Mouse (Mus musculus) hindbrain, embryonic 11.5 days (tissue): ENCODE data around the gene Trp53i11. TPM values are rescaled to one million over a fixed set of nuclear protein-coding genes. Genes with fewer than 3 reads are reported as not detected.

ENCODE experiments used
- ATAC-seq: fragments of 200-750 bp; cut with Nextera tagmentation; 2 replicates; pipeline ENCODE4 v1.8.0; 2017; ENCODE audit warnings: mild to moderate bottlenecking, moderate TSS enrichment, moderate library complexity; ENCODE audit not compliant: low FRiP score
- DNase-seq: peaks from one replicate; pipeline ENCODE4 v3.0.0-alpha.2; 2015; ENCODE audit warnings: low spot score
- H3K27ac ChIP-seq: fragments of 300-500 bp; sonication (generic); 2 replicates; pipeline ENCODE4 v1.5.1; 2014; ENCODE audit warnings: mild to moderate bottlenecking, low read depth, low read length
- H3K27me3 ChIP-seq: fragments of 300-500 bp; sonication (generic); 2 replicates; pipeline ENCODE4 v1.6.1; 2014; ENCODE audit warnings: mild to moderate bottlenecking, low read length, moderate library complexity, mixed read lengths; ENCODE audit not compliant: control insufficient read depth, insufficient read depth
- H3K36me3 ChIP-seq: fragments of 300-500 bp; sonication (generic); 2 replicates; pipeline ENCODE4 v1.6.1; 2014; ENCODE audit warnings: mild to moderate bottlenecking, low read length, moderate library complexity, mixed read lengths; ENCODE audit not compliant: control insufficient read depth, insufficient read depth
- H3K4me1 ChIP-seq: fragments of 300-500 bp; sonication (generic); replicated peaks from 2 replicates; pipeline ENCODE4 v1.6.1; 2014; ENCODE audit warnings: low read length, mixed read lengths; ENCODE audit not compliant: control insufficient read depth, insufficient read depth
- H3K4me2 ChIP-seq: fragments of 300-500 bp; sonication (generic); replicated peaks from 2 replicates; pipeline ENCODE4 v1.6.1; 2014; ENCODE audit warnings: mild to moderate bottlenecking, low read depth, low read length
- H3K4me3 ChIP-seq: fragments of 300-500 bp; sonication (generic); 2 replicates; pipeline ENCODE4 v1.5.1; 2014; ENCODE audit warnings: low read depth, low read length
- H3K9ac ChIP-seq: fragments of 300-500 bp; sonication (generic); 2 replicates; pipeline ENCODE4 v1.6.1; 2014; ENCODE audit warnings: low read depth, low read length
- H3K9me3 ChIP-seq: fragments of 300-500 bp; sonication (generic); 2 replicates; pipeline ENCODE4 v1.6.1; 2016; ENCODE audit warnings: low read length; ENCODE audit not compliant: control insufficient read depth
- WGBS: fragments of 180-500 bp; shearing (Covaris S2); extraction: QIAGEN DNeasy Blood & Tissue Kit; methylation state at CpG from one replicate; pipeline ENCODE4 v1.1.7; 2014; 5-methylcytosine and 5-hydroxymethylcytosine counted together
- polyA plus RNA-seq: library from polyadenylated mRNA; unstranded; fragments of >200 nt; fragmentation: Nextera tagmentation; extraction: Ambion mirVana; gene quantifications from 2 replicates; pipeline ENCODE4 v1.2.1, GENCODE M21; 2014

The Trp53i11 gene
- polyA plus RNA-seq, 1 experiment from 2014 or later: 204 TPM

DNA sequence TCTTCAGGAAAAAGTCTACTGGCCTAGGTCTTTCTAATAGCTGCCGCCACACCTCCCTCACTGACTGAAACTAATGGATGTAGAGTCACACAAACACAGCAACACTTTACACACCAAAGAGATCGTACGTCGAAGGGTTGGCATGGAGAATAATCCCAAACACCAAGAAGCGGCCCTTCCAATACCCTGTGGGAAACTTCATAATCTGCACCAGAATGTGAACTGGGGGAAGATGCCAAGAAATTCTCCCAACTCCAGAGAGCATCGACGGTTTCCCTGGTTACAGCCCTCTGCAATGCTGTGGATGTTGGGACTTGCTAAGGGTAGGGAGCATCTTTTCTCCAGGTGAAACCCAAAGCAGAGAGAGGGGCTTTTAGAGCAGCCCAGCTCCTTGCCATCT lies 63.3 kb downstream of the Trp53i11 start:
- Histone ChIP-seq H3K4me3 (no peak overlapping the region), H3K27me3 (no peaks in the 10 kb centered on the region), H3K4me2 (no peak overlapping the region), H3K9me3 (no peaks in the 10 kb centered on the region), H3K27ac (no peak overlapping the region), H3K36me3 (no peaks in the 10 kb centered on the region), H3K9ac (no peak overlapping the region), H3K4me1 (peaks cover 4% of the 10 kb centered on the region; the same call in 1 of the 2 replicates)
- 84% methylated on average over 7 of the region's 7 CpGs for WGBS
- DNase-seq (no peak), ATAC-seq (no peak)

Other genes starting within 250 kb of the Trp53i11 start
- gene Prdm11, start 141.4 kb upstream of the Trp53i11 start, polyA plus RNA-seq: 1.5 and 2.2 TPM in 2 replicates
- 61.0 and 71.4 TPM in 2 replicates for gene Tspan18, start 147.0 kb downstream of the Trp53i11 start, polyA plus RNA-seq